Mouse (Mus musculus): ENCODE results near the gene Mlst8. TPM values are rescaled to one million over a fixed set of nuclear protein-coding genes. Genes with fewer than 3 reads are reported as not detected.

The Mlst8 gene
- polyA plus RNA-seq, 1 experiment from 2014 or later: 18.1 TPM

Other genes with a start within 250 kb of the Mlst8 start
- 37.2 and 38.4 TPM in 2 replicates for gene Ccnf, start 227.6 kb downstream of the Mlst8 start, polyA plus RNA-seq (2015; fragmentation: Nextera tagmentation; extraction: Ambion mirVana)
- gene Abca17, start 128.0 kb downstream of the Mlst8 start, polyA plus RNA-seq (2015; fragmentation: Nextera tagmentation; extraction: Ambion mirVana): 0.11 TPM in 1 of 2 replicates, not detected in the other
- 6.2 and 6.4 TPM in 2 replicates for gene Abca3, start 127.1 kb downstream of the Mlst8 start, polyA plus RNA-seq (2015; fragmentation: Nextera tagmentation; extraction: Ambion mirVana)
- 234 and 235 TPM in 2 replicates for gene Rnps1, start 64.5 kb downstream of the Mlst8 start, polyA plus RNA-seq (2015; fragmentation: Nextera tagmentation; extraction: Ambion mirVana)
- gene Eci1, start 52.4 kb downstream of the Mlst8 start, polyA plus RNA-seq (2015; fragmentation: Nextera tagmentation; extraction: Ambion mirVana): 234 and 266 TPM in 2 replicates
- 1.5 and 1.7 TPM in 2 replicates for gene Dnase1l2, start 36.0 kb downstream of the Mlst8 start, polyA plus RNA-seq (2015; fragmentation: Nextera tagmentation; extraction: Ambion mirVana)
- gene E4f1, start 8.8 kb downstream of the Mlst8 start, polyA plus RNA-seq (2015; fragmentation: Nextera tagmentation; extraction: Ambion mirVana): 24.5 and 25.9 TPM in 2 replicates
- 61.3 and 66.8 TPM in 2 replicates for gene Pgp, start 8.7 kb downstream of the Mlst8 start, polyA plus RNA-seq (2015; fragmentation: Nextera tagmentation; extraction: Ambion mirVana)
- gene Bricd5, start 5.2 kb downstream of the Mlst8 start, polyA plus RNA-seq (2015; fragmentation: Nextera tagmentation; extraction: Ambion mirVana): 0.27 TPM in 1 of 2 replicates, not detected in the other
- gene Caskin1, start 9.5 kb upstream of the Mlst8 start, polyA plus RNA-seq (2015; fragmentation: Nextera tagmentation; extraction: Ambion mirVana): 0.55 and 0.76 TPM in 2 replicates
- 72.5 and 76.1 TPM in 2 replicates for gene Traf7, start 48.9 kb upstream of the Mlst8 start, polyA plus RNA-seq (2015; fragmentation: Nextera tagmentation; extraction: Ambion mirVana)
- 1.0 and 1.4 TPM in 2 replicates for gene Rab26, start 55.1 kb upstream of the Mlst8 start, polyA plus RNA-seq (2015; fragmentation: Nextera tagmentation; extraction: Ambion mirVana)
- gene Pkd1, start 70.8 kb upstream of the Mlst8 start, polyA plus RNA-seq (2015; fragmentation: Nextera tagmentation; extraction: Ambion mirVana): 10.9 and 14.2 TPM in 2 replicates
- gene Tsc2, start 153.6 kb upstream of the Mlst8 start, polyA plus RNA-seq (2015; fragmentation: Nextera tagmentation; extraction: Ambion mirVana): 43.4 and 47.9 TPM in 2 replicates
- 9.6 and 9.8 TPM in 2 replicates for gene Nthl1, start 153.6 kb upstream of the Mlst8 start, polyA plus RNA-seq (2015; fragmentation: Nextera tagmentation; extraction: Ambion mirVana)
- 46.8 and 51.1 TPM in 2 replicates for gene Slc9a3r2, start 171.2 kb upstream of the Mlst8 start, polyA plus RNA-seq (2015; fragmentation: Nextera tagmentation; extraction: Ambion mirVana)
- not detected in 2 replicates for gene Npw, start 179.4 kb upstream of the Mlst8 start, polyA plus RNA-seq (2015; fragmentation: Nextera tagmentation; extraction: Ambion mirVana)
- gene Zfp598, start 190.6 kb upstream of the Mlst8 start, polyA plus RNA-seq (2015; fragmentation: Nextera tagmentation; extraction: Ambion mirVana): 15.1 and 15.8 TPM in 2 replicates
- gene Syngr3, start 210.9 kb upstream of the Mlst8 start, polyA plus RNA-seq (2015; fragmentation: Nextera tagmentation; extraction: Ambion mirVana): 0.59 and 0.83 TPM in 2 replicates
- gene Gfer, start 217.1 kb upstream of the Mlst8 start, polyA plus RNA-seq (2015; fragmentation: Nextera tagmentation; extraction: Ambion mirVana): 31.4 and 31.9 TPM in 2 replicates
- gene Noxo1, start 217.2 kb upstream of the Mlst8 start, polyA plus RNA-seq (2015; fragmentation: Nextera tagmentation; extraction: Ambion mirVana): 1.1 TPM in 2 replicates
- 45.7 and 47.4 TPM in 2 replicates for gene Tbl3, start 228.6 kb upstream of the Mlst8 start, polyA plus RNA-seq (2015; fragmentation: Nextera tagmentation; extraction: Ambion mirVana)
- not detected in 2 replicates for gene Rnf151, start 239.0 kb upstream of the Mlst8 start, polyA plus RNA-seq (2015; fragmentation: Nextera tagmentation; extraction: Ambion mirVana)
- gene Rps2, start 239.0 kb upstream of the Mlst8 start, polyA plus RNA-seq (2015; fragmentation: Nextera tagmentation; extraction: Ambion mirVana): 903 and 1,010 TPM in 2 replicates
- gene Ndufb10, start 245.4 kb upstream of the Mlst8 start, polyA plus RNA-seq (2015; fragmentation: Nextera tagmentation; extraction: Ambion mirVana): 344 and 399 TPM in 2 replicates
- gene Rpl3l, start 248.7 kb upstream of the Mlst8 start, polyA plus RNA-seq (2015; fragmentation: Nextera tagmentation; extraction: Ambion mirVana): 0.68 and 1.1 TPM in 2 replicates